Mouse (Mus musculus) embryonic facial prominence, embryonic 11.5 days (tissue): Measurements from ENCODE around the gene Ptprz1. TPM values are rescaled to one million over a fixed set of nuclear protein-coding genes. Genes with fewer than 3 reads are reported as not detected.

ENCODE experiments used
- ATAC-seq: fragments of 200-750 bp; cut with Nextera tagmentation; replicated peaks from 2 replicates; pipeline ENCODE4 v1.8.0; 2017; ENCODE audit warnings: low read depth; ENCODE audit not compliant: insufficient number of reproducible peaks, low FRiP score, low TSS enrichment
- DNase-seq: peaks from one replicate; pipeline ENCODE4 v3.0.0-alpha.2; 2015; ENCODE audit warnings: low spot score
- H3K27ac ChIP-seq: fragments of 300-500 bp; sonication (generic); replicated peaks from 2 replicates; pipeline ENCODE4 v1.5.1; 2014; ENCODE audit warnings: mild to moderate bottlenecking, low read depth, low read length, control low read depth
- H3K27me3 ChIP-seq: fragments of 300-500 bp; sonication (generic); 2 replicates; pipeline ENCODE4 v1.6.1; 2014; ENCODE audit warnings: mild to moderate bottlenecking, low read length, moderate library complexity, mixed read lengths; ENCODE audit not compliant: control insufficient read depth, insufficient read depth
- H3K36me3 ChIP-seq: fragments of 300-500 bp; sonication (generic); replicated peaks from 2 replicates; pipeline ENCODE4 v1.6.1; 2014; ENCODE audit warnings: low read depth, mild to moderate bottlenecking, low read length, moderate library complexity, mixed read lengths; ENCODE audit not compliant: control insufficient read depth, insufficient read depth
- H3K4me1 ChIP-seq: fragments of 300-500 bp; sonication (generic); 2 replicates; pipeline ENCODE4 v1.6.1; 2014; ENCODE audit warnings: low read length, mixed read lengths; ENCODE audit not compliant: control insufficient read depth, insufficient read depth
- H3K4me2 ChIP-seq: fragments of 300-500 bp; sonication (generic); 2 replicates; pipeline ENCODE4 v1.6.1; 2014; ENCODE audit warnings: low read depth, mild to moderate bottlenecking, control low read depth, low read length, moderate library complexity
- H3K4me3 ChIP-seq: fragments of 300-500 bp; sonication (generic); 2 replicates; pipeline ENCODE4 v1.5.1; 2014; ENCODE audit warnings: low read depth, low read length, control low read depth
- H3K9ac ChIP-seq: fragments of 300-500 bp; sonication (generic); replicated peaks from 2 replicates; pipeline ENCODE4 v1.6.1; 2014; ENCODE audit warnings: mild to moderate bottlenecking, control low read depth, low read length
- H3K9me3 ChIP-seq: fragments of 300-500 bp; sonication (generic); replicated peaks from 2 replicates; pipeline ENCODE4 v1.6.1; 2016; ENCODE audit warnings: mild to moderate bottlenecking, low read length, inconsistent platforms, mixed read lengths; ENCODE audit not compliant: control insufficient read depth
- WGBS: fragments of 180-500 bp; shearing (Covaris S2); extraction: QIAGEN DNeasy Blood & Tissue Kit; methylation state at CpG from one replicate; pipeline ENCODE4 v1.1.7; 2014; 5-methylcytosine and 5-hydroxymethylcytosine counted together
- polyA plus RNA-seq: library from polyadenylated mRNA; unstranded; fragments of >200 nt; fragmentation: Nextera tagmentation; extraction: Ambion mirVana; gene quantifications from 2 replicates; pipeline ENCODE4 v1.2.1, GENCODE M21; 2014

Gene Ptprz1
- polyA plus RNA-seq, 1 experiment from 2014 or later: 10.1 TPM

DNA sequence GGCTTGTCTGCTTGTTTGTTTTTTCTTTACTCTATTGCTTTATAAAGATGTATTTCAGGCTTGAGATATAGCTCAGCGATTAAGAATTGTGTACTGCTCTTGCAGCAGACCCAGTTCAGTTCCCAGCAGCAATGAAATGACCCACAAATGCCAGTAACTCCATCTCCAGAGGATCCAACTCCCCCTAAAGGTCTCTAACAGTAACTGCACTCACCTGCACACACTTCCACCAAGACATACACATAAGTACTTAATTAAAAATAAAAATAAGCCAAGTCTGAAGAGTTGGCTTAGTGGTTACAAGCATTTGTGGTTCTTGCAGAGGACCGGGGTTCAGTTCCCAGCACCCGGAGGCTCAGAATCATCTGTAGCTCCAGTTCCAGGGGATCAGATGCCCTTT is 88.1 kb downstream of the Ptprz1 start:
- WGBS: 82% methylated on average over 3 of the region's 3 CpGs
- Histone ChIP-seq H3K27me3 (no peaks in the 10 kb centered on the region), H3K4me2 (no peak overlapping the region), H3K4me1 (no peaks in the 10 kb centered on the region), H3K36me3 (no peaks in the 10 kb centered on the region), H3K9me3 (no peaks in the 10 kb centered on the region), H3K27ac (no peak overlapping the region), H3K4me3 (no peak overlapping the region), H3K9ac (no peak overlapping the region)
- no peak for ATAC-seq
- no peak for DNase-seq

- H3K4me3 ChIP-seq: no peak overlapping the region
- H3K9ac ChIP-seq: no peak overlapping the region
- DNase-seq (peak; percentile 76), ATAC-seq (no peak)
- H3K4me2 ChIP-seq: no peak overlapping the region
- no peaks in the 10 kb centered on the region for H3K36me3 ChIP-seq
- no peaks in the 10 kb centered on the region for H3K27me3 ChIP-seq
- H3K27ac ChIP-seq: no peak overlapping the region
- H3K9me3 ChIP-seq: no peaks in the 10 kb centered on the region
- no peaks in the 10 kb centered on the region for H3K4me1 ChIP-seq
- WGBS: 50% methylated on average over 2 of the region's 2 CpGs
Measured at GRCm38 (mm10) chr6:22968073-22968472, 92.8 kb downstream of the Ptprz1 start.

- ATAC-seq (no peak), DNase-seq (peak; percentile 73)
- Histone ChIP-seq H3K27me3 (no peaks in the 10 kb centered on the region), H3K27ac (no peak overlapping the region), H3K4me1 (no peaks in the 10 kb centered on the region), H3K4me3 (no peak overlapping the region), H3K9me3 (no peaks in the 10 kb centered on the region), H3K36me3 (no peaks in the 10 kb centered on the region), H3K4me2 (no peak overlapping the region), H3K9ac (no peak overlapping the region)
- WGBS: 6% methylated on average over 9 of the region's 9 CpGs
Measured at GRCm38 (mm10) chr6:22983769-22984519, 108.6 kb downstream of the Ptprz1 start.

DNA sequence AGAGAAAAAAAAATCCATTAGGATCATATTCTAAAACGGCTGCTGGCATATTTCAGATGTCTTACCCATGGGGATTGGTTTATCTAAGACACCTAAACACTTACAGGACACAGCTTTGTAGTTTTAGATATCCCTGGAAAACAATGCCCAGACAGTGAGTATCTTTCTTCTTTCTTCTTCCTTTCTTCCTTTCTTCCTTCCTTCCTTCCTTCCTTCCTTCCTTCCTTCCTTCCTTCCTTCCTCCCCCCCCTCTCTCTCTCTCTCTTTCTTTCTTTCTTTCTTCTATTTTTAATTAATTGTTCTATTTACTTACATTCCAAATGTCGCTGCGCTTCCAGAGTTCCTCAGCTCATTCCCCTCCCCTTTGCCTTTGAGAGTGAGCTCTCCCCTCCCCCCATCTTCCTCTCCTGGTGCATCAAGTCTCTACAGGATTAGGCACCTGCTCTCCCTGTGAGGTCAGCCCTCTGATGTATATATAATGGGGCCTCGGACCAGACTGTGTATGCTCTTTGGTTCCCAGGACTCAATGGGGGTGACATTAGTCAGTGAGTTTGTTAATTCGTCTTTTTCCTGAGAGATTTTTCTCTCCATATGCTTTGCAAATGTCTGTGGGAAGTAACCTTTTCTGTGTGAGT is 109.3 kb downstream of the Ptprz1 start:
- H3K9ac ChIP-seq: no peak overlapping the region
- H3K4me1 ChIP-seq: no peaks in the 10 kb centered on the region
- H3K4me3 ChIP-seq: no peak overlapping the region
- DNase-seq (peak; percentile 46), ATAC-seq (0 out of 2 replicates have a peak, but pooled peaks have one; percentile 52)
- no peak overlapping the region for H3K4me2 ChIP-seq
- no peaks in the 10 kb centered on the region for H3K36me3 ChIP-seq
- H3K9me3 ChIP-seq: no peaks in the 10 kb centered on the region
- 8% methylated on average over 5 of the region's 5 CpGs for WGBS
- no peaks in the 10 kb centered on the region for H3K27me3 ChIP-seq
- no peak overlapping the region for H3K27ac ChIP-seq

DNA sequence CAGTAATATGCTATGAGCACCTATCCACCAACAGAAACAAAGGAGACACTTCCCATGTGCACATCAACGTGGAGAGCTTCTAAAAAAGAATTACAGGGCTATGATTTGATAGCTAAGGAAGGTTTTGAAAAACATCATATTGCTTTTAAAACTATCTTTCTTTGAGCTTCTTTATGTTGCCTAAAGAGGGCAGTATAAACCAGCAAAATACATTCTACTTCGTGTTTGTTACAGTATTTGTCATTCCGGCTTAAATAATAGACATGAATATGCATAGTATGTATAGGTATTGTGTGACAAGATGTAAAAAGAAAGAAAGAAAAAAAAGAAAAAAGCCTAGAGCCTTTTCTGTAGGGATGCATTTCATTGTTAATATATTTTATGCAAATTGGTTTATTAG is 127.8 kb downstream of the Ptprz1 start:
- WGBS: 32% methylated on average over 3 of the region's 3 CpGs
- H3K4me3 ChIP-seq: no peak overlapping the region
- H3K9ac ChIP-seq: no peak overlapping the region
- no peaks in the 10 kb centered on the region for H3K9me3 ChIP-seq
- ATAC-seq (no peak), DNase-seq (peak; percentile 20)
- no peak overlapping the region for H3K27ac ChIP-seq
- H3K27me3 ChIP-seq: no peaks in the 10 kb centered on the region
- no peaks in the 10 kb centered on the region for H3K4me1 ChIP-seq
- H3K4me2 ChIP-seq: no peak overlapping the region
- H3K36me3 ChIP-seq: no peaks in the 10 kb centered on the region

DNA sequence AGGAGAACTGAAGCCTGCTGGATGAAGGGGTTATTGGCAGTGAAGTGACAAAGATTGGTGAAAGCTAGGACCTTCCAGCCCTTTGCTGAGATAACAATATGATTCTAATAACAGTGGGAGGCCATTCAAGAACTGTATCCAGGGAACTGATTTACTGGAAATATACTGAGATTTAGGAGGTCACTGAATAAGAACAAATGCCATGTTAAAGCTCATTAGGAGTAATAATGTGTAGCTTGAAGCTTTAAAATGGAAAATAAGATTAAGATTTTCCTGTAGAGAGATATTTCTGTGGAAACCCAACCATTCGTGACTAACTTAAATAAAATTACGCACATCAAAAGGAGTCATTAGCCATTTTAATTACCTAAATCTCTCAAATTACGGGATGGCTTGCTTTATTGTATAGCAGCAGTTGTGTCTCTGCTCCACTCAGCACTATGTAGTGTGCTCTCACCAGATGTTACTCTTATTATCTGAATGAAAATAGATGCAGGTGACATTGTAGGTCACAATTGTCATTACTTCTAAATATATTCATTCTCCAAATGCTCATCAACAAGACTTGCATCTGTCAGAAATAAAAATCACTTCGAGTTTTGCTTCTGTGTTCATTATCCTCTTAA is 139.8 kb downstream of the Ptprz1 start:
- Histone ChIP-seq H3K27me3 (no peaks in the 10 kb centered on the region), H3K9ac (no peak overlapping the region), H3K36me3 (no peaks in the 10 kb centered on the region), H3K4me1 (no peaks in the 10 kb centered on the region), H3K4me2 (no peak overlapping the region), H3K4me3 (no peak overlapping the region), H3K27ac (no peak overlapping the region), H3K9me3 (no peaks in the 10 kb centered on the region)
- ATAC-seq: no peak
- DNase-seq: no peak
- 66% methylated on average over 4 of the region's 4 CpGs for WGBS

DNA sequence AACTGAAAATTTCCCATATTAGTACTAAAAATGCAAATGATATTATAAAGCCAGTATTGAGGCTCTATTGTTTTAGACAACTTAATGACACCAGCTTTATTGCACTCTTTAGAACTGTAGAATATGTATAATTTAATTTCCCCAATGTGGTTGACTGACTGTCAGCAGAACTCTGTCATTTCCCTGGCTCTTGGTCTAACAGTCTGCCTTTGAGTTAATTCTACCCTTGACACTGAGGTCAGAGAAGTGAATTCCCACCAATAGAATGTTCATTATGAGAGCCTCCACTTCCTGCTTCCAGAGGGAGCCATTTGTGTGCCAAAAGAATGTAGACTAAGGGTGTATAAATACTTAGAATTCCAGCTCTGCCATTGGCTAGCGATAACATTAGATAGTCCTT is 152.9 kb downstream of the Ptprz1 start:
- DNase-seq (no peak), ATAC-seq (no peak)
- Histone ChIP-seq H3K4me2 (no peak overlapping the region), H3K9ac (no peak overlapping the region), H3K36me3 (no peaks in the 10 kb centered on the region), H3K27me3 (no peaks in the 10 kb centered on the region), H3K9me3 (no peaks in the 10 kb centered on the region), H3K4me1 (no peaks in the 10 kb centered on the region), H3K27ac (no peak overlapping the region), H3K4me3 (no peak overlapping the region)
- 58% methylated on average over 1 of the region's 1 CpGs for WGBS

DNA sequence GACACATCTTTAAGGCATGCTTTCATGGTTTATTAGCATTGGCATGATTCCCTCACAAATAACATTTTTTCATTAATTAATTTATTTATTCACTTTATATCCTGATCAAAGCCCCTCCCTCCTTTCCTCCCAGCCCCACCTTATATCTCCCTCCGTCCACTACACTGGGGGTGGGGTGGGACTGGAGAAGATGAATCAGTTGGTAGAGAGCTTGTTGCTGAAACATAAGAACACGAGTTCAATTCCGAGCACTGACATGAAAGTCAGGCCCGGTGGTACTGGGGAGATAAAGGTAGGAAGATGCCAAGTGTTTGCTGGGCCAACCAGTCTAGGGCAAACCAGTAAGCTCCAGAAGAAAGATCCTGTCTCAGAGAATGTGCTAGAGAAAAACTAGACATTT is 173.5 kb downstream of the Ptprz1 start:
- H3K9me3 ChIP-seq: no peaks in the 10 kb centered on the region
- H3K4me2 ChIP-seq: no peak overlapping the region
- ATAC-seq: no peak
- H3K9ac ChIP-seq: no peak overlapping the region
- no peaks in the 10 kb centered on the region for H3K36me3 ChIP-seq
- H3K4me3 ChIP-seq: no peak overlapping the region
- H3K27me3 ChIP-seq: no peaks in the 10 kb centered on the region
- WGBS: 82% methylated on average over 4 of the region's 4 CpGs
- DNase-seq: no peak
- H3K4me1 ChIP-seq: no peaks in the 10 kb centered on the region
- H3K27ac ChIP-seq: no peak overlapping the region
